Mouse (Mus musculus) testis, adult 2 months (tissue): Measurements from ENCODE around the gene Cct4.

Experiments
- CTCF ChIP-seq: fragments of 200-500 bp; IDR thresholded peaks from 2 replicates; pipeline ENCODE4 v1.5.1; 2012; ENCODE audit warnings: low read depth, mild to moderate bottlenecking, inconsistent platforms, low read length, moderate library complexity; ENCODE audit not compliant: control insufficient read depth, insufficient read depth, insufficient replicate concordance
- POLR2A ChIP-seq: fragments of 200-500 bp; IDR thresholded peaks from 2 replicates; pipeline ENCODE4 v1.6.1; 2012; ENCODE audit warnings: low read depth, mild to moderate bottlenecking, inconsistent platforms, low read length, moderate library complexity; ENCODE audit not compliant: control insufficient read depth

DNA sequence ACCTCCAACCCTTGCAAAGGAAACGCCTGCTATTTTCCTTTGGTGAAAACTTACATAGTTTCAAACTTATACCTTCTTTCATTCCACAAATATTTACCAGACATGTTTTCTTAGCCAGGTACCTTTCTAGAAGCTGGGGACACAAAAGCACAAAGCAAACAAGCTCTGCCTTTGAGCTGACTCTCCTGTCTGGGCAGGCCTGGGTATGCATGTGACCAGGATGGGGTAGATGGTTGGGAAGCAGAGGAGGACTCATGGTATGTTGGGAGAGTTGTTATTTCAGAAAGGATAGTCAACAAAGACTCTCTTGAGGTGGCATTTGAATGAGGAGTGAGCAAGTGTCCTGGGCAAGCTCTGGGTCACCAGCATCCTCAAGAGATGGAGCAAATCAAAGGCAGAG lies 22.8 kb downstream of the Cct4 start:
- TF ChIP-seq CTCF (no peak), POLR2A (no peak)
